Mouse (Mus musculus): Measurements from ENCODE around the gene Tmem165.

- no peak for TF ChIP-seq CTCF (IDR thresholded peaks at IDR 0.05; ENCODE audit: control insufficient read depth, insufficient read depth, low read length)
- no peak for TF ChIP-seq POLR2A (IDR thresholded peaks at IDR 0.05; ENCODE audit: borderline replicate concordance, control insufficient read depth, low read depth, low read length)
Observed at GRCm38 (mm10) chr5:76154434-76155165, 29.1 kb upstream of the Tmem165 start.
